Mouse (Mus musculus) adipose tissue, adult 10 weeks (tissue): ENCODE results near the gene Uox. TPM values are rescaled to one million over a fixed set of nuclear protein-coding genes. Genes with fewer than 3 reads are reported as not detected.

Experiments used
- polyA plus RNA-seq: library from polyadenylated mRNA; stranded (reverse); fragments of 350-450 nt; fragmentation: Illumina TruSeq; extraction: RNeasy Lipid Tissue Mini Kit (QIAGEN cat#74804); gene quantifications from one replicate; pipeline ENCODE4 v1.2.3, GENCODE M21; 2014; ENCODE audit warnings: low read depth, low replicate concordance

The Uox gene
- polyA plus RNA-seq: 4.8 TPM

DNA sequence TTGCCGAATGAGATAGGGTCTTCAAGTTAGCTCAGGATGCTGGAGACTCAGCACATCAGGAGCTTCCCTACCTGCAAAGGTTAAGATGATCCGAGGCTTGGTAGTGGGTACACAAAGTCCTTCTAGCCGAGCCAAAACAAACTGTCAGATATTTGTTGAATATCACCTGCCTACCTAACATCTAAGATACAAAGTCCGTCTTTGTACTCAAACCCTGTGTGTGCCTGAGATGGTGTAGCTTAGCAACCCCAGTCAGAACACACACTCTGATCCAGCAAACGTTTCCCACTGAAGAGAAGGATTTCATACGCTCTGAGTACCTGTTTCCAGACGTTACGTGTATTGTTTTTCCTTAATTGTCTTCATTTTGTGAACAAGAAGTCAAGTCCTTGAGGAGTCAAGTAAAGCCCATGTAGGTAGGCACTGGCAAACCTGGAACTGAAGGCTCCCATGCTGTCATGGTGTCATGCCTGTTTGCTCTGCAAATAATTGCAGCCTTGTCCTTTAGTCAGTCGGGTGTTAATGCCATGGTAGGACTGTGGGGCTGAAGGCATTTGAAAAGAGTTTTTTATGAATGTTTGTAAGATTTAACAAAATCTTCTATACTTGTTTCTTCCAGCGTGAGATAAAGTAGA lies at the start of gene Uox:
Gene Uox, plus strand, starts transcription at position 279 of the 635 bp plus-strand sequence.

GRCm38 (mm10) chr3:146520798-146521651 lies 49.2 kb upstream of the Uox start, which contains the start of gene Rpf1:
Gene Rpf1 (minus strand): TSS chr3:146521429.

DNA sequence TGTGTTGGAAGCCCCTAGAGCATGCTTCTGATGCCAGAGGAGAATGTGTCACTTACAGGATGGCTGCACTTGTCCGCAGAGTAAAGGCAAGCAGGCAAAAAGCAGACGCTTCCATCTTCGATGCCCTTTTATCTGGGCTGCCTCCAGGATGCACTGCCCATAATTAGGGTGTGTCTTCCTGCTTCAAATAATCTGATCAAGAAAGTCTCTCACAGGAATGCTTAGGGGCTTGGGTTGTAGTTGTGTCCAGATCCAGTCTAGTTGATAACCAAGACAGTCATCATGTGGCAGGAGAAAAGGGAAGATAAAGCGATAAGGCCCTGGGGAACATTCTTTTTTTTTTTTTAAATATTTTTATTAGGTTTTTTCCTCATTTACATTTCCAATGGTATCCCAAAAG lies 45.3 kb downstream of the Uox start, which contains the start of gene Dnase2b:
Gene Dnase2b, minus strand, starts transcription at position 101 of the 400 bp plus-strand sequence.

GRCm38 (mm10) chr3:146651217-146651616 lies 81.0 kb downstream of the Uox start, which contains the start of gene 4930503B20Rik:
Gene 4930503B20Rik (minus strand): TSS chr3:146651317.

Other genes with a start within 250 kb of the Uox start
- gene Ssx2ip, start 165.8 kb upstream of the Uox start, polyA plus RNA-seq: 25.8 TPM
- gene Ctbs, start 120.6 kb upstream of the Uox start, polyA plus RNA-seq: 14.7 TPM
- 14.6 TPM for gene Spata1, start 70.7 kb upstream of the Uox start, polyA plus RNA-seq
- gene Gng5, start 70.6 kb upstream of the Uox start, polyA plus RNA-seq: 632 TPM
- 27.2 TPM for gene Rpf1, start 49.0 kb upstream of the Uox start, polyA plus RNA-seq
- gene Dnase2b, start 45.2 kb downstream of the Uox start, polyA plus RNA-seq: 1.1 TPM
- gene 4930503B20Rik, start 80.9 kb downstream of the Uox start, polyA plus RNA-seq: 11.2 TPM
- 3.5 TPM for gene Samd13, start 115.2 kb downstream of the Uox start, polyA plus RNA-seq
- gene Prkacb, start 242.6 kb downstream of the Uox start, polyA plus RNA-seq: 67.0 TPM